Mouse (Mus musculus) heart, embryonic 11.5 days (tissue): ENCODE measurements around the gene Imp3. TPM values are rescaled to one million over a fixed set of nuclear protein-coding genes. Genes with fewer than 3 reads are reported as not detected.

Experiments
- ATAC-seq: fragments of 200-750 bp; cut with Nextera tagmentation; replicated peaks from 2 replicates; pipeline ENCODE4 v1.8.0; 2017; ENCODE audit warnings: moderate library complexity; ENCODE audit not compliant: insufficient number of reproducible peaks, low FRiP score, low TSS enrichment
- H3K27ac ChIP-seq: fragments of 300-500 bp; sonication (generic); 2 replicates; pipeline ENCODE4 v1.5.1; 2014; ENCODE audit warnings: mild to moderate bottlenecking, low read depth, low read length
- H3K27me3 ChIP-seq: fragments of 300-500 bp; sonication (generic); 2 replicates; pipeline ENCODE4 v1.6.1; 2014; ENCODE audit warnings: mild to moderate bottlenecking, low read length, mixed read lengths; ENCODE audit not compliant: control insufficient read depth, insufficient read depth
- H3K36me3 ChIP-seq: fragments of 300-500 bp; sonication (generic); 2 replicates; pipeline ENCODE4 v1.6.1; 2014; ENCODE audit warnings: mild to moderate bottlenecking, low read length, moderate library complexity, mixed read lengths; ENCODE audit not compliant: control insufficient read depth, insufficient read depth
- H3K4me1 ChIP-seq: fragments of 300-500 bp; sonication (generic); 2 replicates; pipeline ENCODE4 v1.6.1; 2014; ENCODE audit warnings: low read length; ENCODE audit not compliant: control insufficient read depth, insufficient read depth
- H3K4me2 ChIP-seq: fragments of 300-500 bp; sonication (generic); 2 replicates; pipeline ENCODE4 v1.6.1; 2014; ENCODE audit warnings: mild to moderate bottlenecking, moderate library complexity
- H3K4me3 ChIP-seq: fragments of 300-500 bp; sonication (generic); 2 replicates; pipeline ENCODE4 v1.5.1; 2014; ENCODE audit warnings: low read depth, low read length
- H3K9ac ChIP-seq: fragments of 300-500 bp; sonication (generic); 2 replicates; pipeline ENCODE4 v1.6.1; 2014; ENCODE audit warnings: mild to moderate bottlenecking, low read depth, low read length, moderate library complexity
- H3K9me3 ChIP-seq: fragments of 300-500 bp; sonication (generic); replicated peaks from 2 replicates; pipeline ENCODE4 v1.6.1; 2016; ENCODE audit warnings: low read length; ENCODE audit not compliant: control insufficient read depth
- WGBS: fragments of 180-500 bp; shearing (Covaris S2); extraction: QIAGEN DNeasy Blood & Tissue Kit; methylation state at CpG from one replicate; pipeline ENCODE4 v1.1.7; 2014; ENCODE audit not compliant: insufficient replicate concordance; 5-methylcytosine and 5-hydroxymethylcytosine counted together
- polyA plus RNA-seq: library from polyadenylated mRNA; unstranded; fragments of >200 nt; fragmentation: Nextera tagmentation; extraction: Ambion mirVana; gene quantifications from 2 replicates; pipeline ENCODE4 v1.2.1, GENCODE M21; 2014

Imp3 gene
- polyA plus RNA-seq, 1 experiment from 2014 or later, result 65.6 TPM

DNA sequence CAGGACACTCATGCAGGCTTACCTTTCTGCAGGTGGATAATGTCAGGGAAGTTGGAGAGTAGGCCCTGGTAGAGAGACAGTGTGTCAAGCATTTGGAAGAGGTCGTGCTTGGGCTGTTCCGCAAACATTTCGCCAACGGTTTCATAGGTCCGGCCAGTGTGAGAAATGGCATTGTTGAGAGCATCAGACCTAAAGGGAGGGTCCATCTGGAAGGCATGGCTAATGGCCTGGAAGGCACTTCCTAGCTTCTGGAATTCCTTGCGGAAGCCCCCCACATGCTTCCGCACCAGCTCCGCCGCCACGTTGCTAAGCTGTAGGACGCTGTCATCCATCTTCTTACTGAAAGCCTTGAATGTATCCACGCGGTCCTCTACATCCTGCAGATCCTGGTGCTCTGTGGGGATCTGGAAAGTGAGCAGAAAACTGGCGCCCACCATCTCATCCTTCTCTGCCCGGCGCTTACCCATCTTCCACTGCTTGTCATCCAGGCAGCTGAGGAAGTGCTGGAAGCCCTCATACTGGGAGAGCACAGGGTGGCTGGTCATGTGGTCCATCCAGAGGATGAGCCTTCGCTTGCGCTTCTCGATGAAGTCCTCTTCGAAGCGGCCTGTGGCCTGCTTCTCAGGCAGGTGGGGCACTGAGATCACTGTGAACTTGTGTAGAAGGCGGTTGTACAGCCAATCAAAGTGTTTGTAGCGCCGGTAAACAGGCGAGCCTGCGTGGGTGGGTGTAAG is 11.8 kb upstream of the Imp3 start:
- Histone ChIP-seq H3K4me1 (peaks cover 39% of the 10 kb centered on the region), H3K9ac (peak overlapping the region; percentile 68), H3K27ac (peak overlapping the region; percentile 77), H3K4me3 (peak overlapping the region; percentile 41), H3K36me3 (peaks cover 15% of the 10 kb centered on the region), H3K9me3 (peaks cover 3% of the 10 kb centered on the region; the same call in 1 of the 2 replicates), H3K27me3 (no peaks in the 10 kb centered on the region), H3K4me2 (peak overlapping the region; percentile 77)
- ATAC-seq, result no peak
- 78% methylated on average over 26 of the region's 26 CpGs for WGBS

DNA sequence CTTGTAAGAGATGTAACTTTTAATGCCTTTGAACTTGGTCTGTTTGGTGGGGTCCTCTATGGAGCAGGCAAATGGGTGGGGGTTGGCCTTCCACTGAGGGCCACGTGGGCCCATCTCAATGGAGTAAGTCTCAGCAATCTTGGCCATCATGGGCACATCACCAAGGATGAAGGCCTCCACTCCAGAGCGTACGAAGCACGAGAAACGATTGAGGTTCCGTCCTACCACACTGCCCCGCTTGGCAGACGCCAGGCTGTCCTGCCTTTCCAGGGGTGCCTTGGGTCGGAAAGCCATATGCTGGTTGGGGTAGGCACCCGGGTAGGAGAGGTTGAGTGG is 11.3 kb upstream of the Imp3 start:
- Histone ChIP-seq H3K4me2 (peak overlapping the region; percentile 77), H3K4me3 (peak overlapping the region; percentile 67), H3K9ac (no peak overlapping the region; the same call in 1 of the 2 replicates), H3K4me1 (peaks cover 39% of the 10 kb centered on the region), H3K27ac (no peak overlapping the region), H3K9me3 (peaks cover 3% of the 10 kb centered on the region; the same call in 1 of the 2 replicates), H3K36me3 (peaks cover 15% of the 10 kb centered on the region), H3K27me3 (no peaks in the 10 kb centered on the region)
- no peak for ATAC-seq
- WGBS, result 95% methylated on average over 10 of the region's 10 CpGs

DNA sequence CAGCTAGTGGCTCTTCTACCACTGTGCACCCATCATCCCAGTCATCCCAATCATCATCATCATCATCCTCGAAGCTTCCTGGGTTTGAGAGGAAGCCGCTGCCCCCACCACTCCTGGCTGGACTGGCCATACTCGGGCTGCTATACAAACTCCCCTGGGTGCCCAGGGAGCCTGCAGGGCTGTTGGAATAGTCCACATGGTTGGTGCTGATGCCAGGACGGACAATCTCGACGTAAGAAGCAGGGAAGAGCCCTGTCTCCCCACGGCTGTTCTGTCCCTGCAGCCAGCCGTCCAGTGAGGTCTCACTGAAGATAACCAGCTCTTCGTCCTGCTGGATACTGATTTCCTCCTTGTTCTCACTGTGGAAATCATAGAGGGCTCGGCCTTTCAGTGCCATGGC is 10.9 kb upstream of the Imp3 start:
- 55% methylated on average over 10 of the region's 10 CpGs for WGBS
- peaks cover 39% of the 10 kb centered on the region for H3K4me1 ChIP-seq
- H3K4me3 ChIP-seq, result peak overlapping the region; percentile 67
- H3K9ac ChIP-seq, result no peak overlapping the region; the same call in 1 of the 2 replicates
- no peak overlapping the region for H3K27ac ChIP-seq
- peaks cover 14% of the 10 kb centered on the region for H3K36me3 ChIP-seq
- peak overlapping the region; percentile 77 for H3K4me2 ChIP-seq
- H3K9me3 ChIP-seq, result peaks cover 3% of the 10 kb centered on the region; the same call in 1 of the 2 replicates
- H3K27me3 ChIP-seq, result no peaks in the 10 kb centered on the region
- no peak for ATAC-seq

DNA sequence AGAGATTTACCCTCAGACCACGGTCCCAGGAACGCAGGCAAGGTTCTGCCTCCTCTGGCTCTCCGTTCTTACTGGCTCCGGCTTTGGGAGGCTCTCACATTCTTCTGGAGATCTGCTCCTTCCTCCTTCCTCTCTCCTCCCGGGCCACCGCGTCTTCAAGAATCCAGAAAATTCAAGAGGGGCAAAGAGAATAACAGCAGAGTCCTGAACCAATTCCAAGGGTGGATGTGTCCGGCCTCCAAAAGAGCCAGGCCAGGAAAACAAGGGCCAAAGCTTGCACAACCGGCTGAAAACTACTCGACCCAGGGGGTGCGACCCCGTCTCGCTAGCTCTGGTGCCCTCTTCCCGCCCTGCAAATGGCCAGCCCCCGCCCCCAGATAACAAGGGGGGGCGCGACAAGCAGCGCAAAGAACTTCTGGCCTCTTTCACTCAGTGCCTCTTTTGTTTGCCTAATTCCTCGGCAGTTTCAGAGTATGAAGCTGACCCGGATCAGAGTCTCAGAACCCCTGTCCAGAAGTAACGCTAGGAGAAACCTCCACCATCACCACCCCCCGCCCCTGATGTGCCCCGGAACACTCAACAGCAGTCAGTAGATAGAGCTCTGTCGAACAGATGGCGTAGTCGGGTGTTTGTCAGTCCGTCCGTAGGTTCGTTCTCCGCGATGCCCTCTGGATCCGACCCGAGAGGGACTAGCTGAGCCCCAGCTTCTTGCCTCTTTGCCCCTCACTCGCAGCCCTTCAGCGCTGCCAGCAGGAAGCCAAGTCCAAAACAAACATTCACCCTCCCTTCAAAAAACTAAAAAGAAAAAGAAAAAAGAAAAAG is 9.9 kb upstream of the Imp3 start:
- Histone ChIP-seq H3K9me3 (no peaks in the 10 kb centered on the region), H3K36me3 (peaks cover 5% of the 10 kb centered on the region; the same call in 1 of the 2 replicates), H3K9ac (peak overlapping the region; percentile 89), H3K4me3 (peak overlapping the region; percentile 67), H3K27me3 (no peaks in the 10 kb centered on the region), H3K4me2 (peak overlapping the region; percentile 77), H3K4me1 (peaks cover 39% of the 10 kb centered on the region), H3K27ac (peak overlapping the region; percentile 96)
- no peak for ATAC-seq
- WGBS, result under 1% methylated on average over 35 of the region's 35 CpGs

DNA sequence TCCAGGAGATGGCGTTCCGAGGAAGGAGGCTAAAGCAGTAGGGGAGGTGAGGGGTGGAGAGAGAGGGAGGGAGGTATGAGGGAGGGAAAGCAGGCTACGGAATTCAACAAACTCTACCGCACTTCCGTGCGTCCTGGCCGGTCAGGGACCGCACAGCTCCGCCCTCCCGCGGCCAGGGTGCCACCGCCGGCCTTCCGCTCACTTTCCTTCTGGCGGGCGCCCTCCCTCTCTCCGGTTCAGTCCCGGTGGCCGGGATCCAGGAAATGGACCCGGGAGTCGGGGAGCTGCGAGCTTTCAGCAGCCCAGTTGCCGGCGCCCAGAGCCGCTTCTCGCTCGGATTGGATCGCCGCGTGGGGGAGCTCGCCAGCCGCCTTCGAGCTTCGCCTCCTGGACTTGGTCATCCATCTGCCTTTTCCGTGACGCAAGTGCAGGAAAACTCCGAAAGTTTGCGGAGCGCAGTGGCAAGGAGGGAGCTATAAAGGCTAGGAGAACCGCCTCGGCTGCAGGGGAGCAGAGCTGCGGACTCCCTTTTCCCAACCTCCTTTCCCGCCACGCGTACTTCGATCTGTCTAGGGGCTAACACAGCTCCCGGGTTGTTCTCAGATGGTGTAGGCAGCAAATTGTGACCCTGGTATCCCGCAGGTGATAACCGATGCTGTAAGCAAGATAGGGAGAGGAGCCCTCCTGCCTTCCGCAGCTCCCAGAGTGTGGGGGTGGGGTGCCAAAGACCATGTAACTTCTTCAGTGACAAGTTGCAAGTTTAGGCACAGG is 9.0 kb upstream of the Imp3 start, which contains the start of gene Snx33:
Gene Snx33 (minus strand): TSS at position 331 of the 771 bp plus-strand sequence.
- peak; percentile 68 for ATAC-seq
- H3K36me3 ChIP-seq, result peaks cover 4% of the 10 kb centered on the region; the same call in 1 of the 2 replicates
- peaks cover 37% of the 10 kb centered on the region for H3K4me1 ChIP-seq
- peak within 1 kb of the TSS; percentile 67 for H3K4me3 ChIP-seq
- H3K9ac ChIP-seq, result peak within 1 kb of the TSS; percentile 89
- no peaks in the 10 kb centered on the region for H3K27me3 ChIP-seq
- under 1% methylated on average over 50 of the region's 50 CpGs for WGBS
- H3K4me2 ChIP-seq, result peak within 1 kb of the TSS; percentile 77
- H3K9me3 ChIP-seq, result no peaks in the 10 kb centered on the region
- peak within 1 kb of the TSS; percentile 96 for H3K27ac ChIP-seq

DNA sequence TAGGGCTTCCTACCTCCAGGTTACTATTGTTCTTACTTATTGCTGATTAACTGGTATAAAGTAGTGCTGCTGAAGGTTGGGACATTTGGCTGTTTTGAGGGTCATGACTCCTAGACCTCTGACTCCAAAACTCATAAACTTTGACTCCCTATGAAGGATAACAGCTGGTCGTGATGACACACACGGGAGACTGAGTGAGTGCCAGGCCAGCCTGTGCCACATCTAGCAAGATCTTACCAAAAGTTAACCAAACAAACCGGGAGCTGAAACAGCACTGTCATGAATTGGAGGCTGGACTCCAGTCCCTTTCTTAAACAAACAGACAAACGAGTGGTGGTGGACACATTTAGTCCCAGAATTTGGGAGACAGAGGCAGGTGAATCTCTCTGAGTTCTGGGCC is 7.8 kb upstream of the Imp3 start:
- H3K36me3 ChIP-seq, result peaks cover 4% of the 10 kb centered on the region; the same call in 1 of the 2 replicates
- H3K4me1 ChIP-seq, result peaks cover 24% of the 10 kb centered on the region
- no peak overlapping the region for H3K27ac ChIP-seq
- no peaks in the 10 kb centered on the region for H3K27me3 ChIP-seq
- H3K4me3 ChIP-seq, result no peak overlapping the region
- H3K9me3 ChIP-seq, result no peaks in the 10 kb centered on the region
- H3K4me2 ChIP-seq, result no peak overlapping the region
- H3K9ac ChIP-seq, result no peak overlapping the region
- ATAC-seq, result no peak
- 44% methylated on average over 4 of the region's 4 CpGs for WGBS

DNA sequence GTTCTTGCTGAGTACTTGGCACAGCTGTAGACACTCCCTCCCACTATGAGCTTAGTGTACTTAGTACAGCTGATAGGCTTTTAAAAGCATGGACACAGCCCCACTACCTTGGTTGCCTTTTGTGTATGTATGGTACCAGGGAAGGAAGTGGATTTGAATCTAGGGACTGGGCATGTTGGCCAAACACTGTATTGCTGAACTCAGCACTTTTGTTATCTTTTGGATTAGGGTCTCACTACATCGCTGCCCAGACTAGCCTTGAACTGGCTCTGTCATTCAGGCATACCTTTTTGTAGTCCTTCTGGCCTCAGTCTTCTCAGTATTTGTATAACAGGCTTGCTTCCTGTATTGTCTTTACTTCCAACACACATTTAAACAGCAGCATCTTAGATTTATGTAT is 6.7 kb upstream of the Imp3 start:
- H3K27ac ChIP-seq, result no peak overlapping the region
- no peak overlapping the region for H3K4me2 ChIP-seq
- H3K27me3 ChIP-seq, result no peaks in the 10 kb centered on the region
- no peak for ATAC-seq
- peaks cover 3% of the 10 kb centered on the region; the same call in 1 of the 2 replicates for H3K36me3 ChIP-seq
- H3K4me3 ChIP-seq, result no peak overlapping the region
- 53% methylated on average over 1 of the region's 1 CpGs for WGBS
- H3K4me1 ChIP-seq, result peaks cover 14% of the 10 kb centered on the region
- H3K9me3 ChIP-seq, result no peaks in the 10 kb centered on the region
- no peak overlapping the region for H3K9ac ChIP-seq

DNA sequence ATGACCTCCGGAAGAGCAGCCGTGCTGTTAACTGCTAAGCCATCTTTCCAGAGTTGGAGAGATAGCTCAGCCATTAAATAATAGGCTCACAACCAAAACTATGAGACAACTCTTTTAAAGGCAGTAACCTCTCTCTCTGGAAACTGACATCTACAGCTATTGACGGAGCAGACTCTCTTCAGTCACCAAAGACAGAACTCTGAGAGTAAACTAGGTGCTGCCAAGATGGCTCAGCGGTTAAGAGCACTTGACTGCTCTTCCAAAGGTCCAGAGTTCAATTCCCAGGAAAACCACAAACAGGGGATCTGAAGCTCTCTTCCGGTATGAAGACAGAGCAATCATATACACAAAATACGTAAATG is 433 bp upstream of the Imp3 start:
- Histone ChIP-seq H3K4me2 (peak overlapping the region; percentile 90), H3K9ac (peak overlapping the region; percentile 58), H3K4me3 (peak overlapping the region; percentile 79), H3K27ac (no peak overlapping the region), H3K4me1 (peaks cover 12% of the 10 kb centered on the region), H3K27me3 (no peaks in the 10 kb centered on the region), H3K36me3 (no peaks in the 10 kb centered on the region), H3K9me3 (no peaks in the 10 kb centered on the region)
- no peak for ATAC-seq
- 19% methylated on average over 6 of the region's 6 CpGs for WGBS
